Mouse (Mus musculus) urinary bladder, postnatal 36 days (tissue): ENCODE measurements around the gene Lap3.

Experiments
- DNase-seq, 2 experiments: peaks; one replicate each; pipeline ENCODE4 v3.0.0; 2022; ENCODE audit warnings: low spot score in 2 of 2, mixed read lengths in 1 of 2

Gene Lap3

DNA sequence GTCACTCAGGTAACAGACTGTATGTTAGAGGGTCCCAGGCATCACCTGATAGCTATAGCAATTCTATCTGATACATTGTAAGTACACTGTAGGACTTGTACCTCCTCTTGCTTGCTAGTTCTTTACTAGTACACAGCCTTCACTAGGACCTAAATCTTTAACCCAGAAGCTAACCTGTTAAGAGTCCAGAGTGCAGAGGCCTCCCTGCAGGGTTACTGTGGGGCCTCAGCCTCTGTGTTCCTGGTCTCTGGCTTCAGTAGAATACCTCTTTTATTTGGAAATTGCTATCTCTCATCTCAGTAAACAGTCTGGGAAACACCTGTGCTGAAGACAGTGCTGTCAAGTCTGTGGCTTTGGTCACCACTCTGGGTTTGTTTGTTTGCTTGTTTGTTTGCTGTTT is 2.9 kb downstream of the Lap3 start:
- no peak for DNase-seq

DNA sequence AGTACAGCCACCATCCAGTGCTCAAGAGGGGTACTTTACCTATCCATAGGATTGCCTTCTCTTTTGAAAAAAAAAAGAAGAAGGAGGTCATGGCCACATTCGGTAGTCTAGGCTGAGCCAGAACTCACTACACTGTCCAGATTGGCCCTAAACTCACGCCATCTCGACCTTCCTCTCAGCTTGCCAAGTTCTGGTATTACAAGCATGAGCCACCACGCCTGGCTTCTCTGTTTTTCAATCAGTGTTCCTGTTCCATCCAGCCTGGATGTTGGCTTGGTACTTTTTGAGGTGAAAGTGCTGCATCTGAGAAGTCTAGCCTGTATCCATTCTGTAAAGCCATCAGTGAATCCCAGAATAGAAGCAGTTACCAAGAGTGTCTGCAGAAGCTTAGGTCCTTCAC is 3.3 kb downstream of the Lap3 start:
- DNase-seq, result no peak

DNA sequence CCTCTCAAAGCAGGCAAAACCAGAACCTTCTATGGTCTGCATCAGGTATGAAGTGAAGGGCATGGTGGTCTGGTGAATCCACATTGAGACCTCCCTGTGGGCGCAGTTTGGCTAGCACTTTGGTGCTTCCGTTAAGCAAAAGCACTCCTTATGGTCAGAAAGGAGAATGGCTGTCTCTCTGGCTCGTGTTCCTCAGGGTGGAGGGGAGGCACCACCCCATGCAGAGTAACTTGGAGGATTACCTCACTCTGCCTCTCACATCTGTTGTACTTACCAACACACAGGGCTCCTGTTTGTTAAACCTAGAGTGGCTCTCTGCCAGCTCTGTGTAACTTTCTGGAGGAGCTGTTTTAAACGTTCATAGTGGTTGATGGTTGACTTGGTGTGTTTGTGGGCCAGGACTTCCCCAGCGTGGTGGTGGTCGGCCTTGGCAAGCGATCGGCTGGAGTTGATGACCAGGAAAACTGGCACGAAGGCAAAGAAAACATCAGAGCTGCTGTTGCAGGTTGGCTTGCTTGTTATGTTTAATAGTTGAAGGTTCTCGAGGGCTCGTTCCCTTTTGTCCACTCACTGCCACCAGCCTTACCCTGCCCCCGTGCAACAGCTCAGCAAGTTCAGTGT is 3.9 kb downstream of the Lap3 start:
- DNase-seq, result no peak

DNA sequence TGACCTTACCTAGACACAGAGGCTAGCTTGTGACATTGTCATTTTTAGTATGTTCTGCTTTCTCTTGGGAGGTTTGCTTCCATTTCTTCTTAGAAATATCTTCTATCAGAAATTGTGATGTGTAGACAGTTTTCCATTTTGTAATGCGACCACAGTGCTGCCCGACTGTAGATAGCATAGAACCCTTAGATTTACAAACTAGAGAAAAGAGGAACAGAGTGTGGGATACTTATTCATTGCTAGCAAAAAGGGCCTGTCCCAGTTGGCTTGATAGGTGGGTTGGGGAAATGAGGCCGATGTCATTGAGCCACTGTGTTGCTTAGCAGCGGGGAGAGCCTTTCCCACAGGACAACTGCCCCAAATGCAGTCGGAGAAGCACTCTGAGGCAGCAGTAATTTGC is 4.4 kb downstream of the Lap3 start:
- no peak for DNase-seq

DNA sequence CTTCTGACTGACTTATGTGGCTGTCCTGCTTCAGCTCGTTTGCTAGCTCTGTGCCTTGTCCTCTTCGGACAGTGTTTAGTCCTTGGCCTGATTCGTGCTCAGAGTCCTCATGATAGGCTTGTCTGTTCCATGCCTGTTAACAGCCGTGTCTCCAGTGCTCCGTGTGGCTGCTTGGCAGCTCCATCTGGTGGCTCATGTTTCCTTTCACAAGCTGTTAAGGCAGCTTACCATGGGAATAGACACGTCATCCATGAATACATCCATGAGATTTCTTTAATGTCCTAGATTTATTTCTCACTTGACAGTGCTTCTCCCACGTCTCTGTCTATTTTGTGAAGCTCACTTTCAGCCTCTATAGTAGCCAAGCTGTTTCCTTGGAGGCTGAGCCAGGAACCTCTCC is 16.9 kb downstream of the Lap3 start:
- DNase-seq, result no peak

DNA sequence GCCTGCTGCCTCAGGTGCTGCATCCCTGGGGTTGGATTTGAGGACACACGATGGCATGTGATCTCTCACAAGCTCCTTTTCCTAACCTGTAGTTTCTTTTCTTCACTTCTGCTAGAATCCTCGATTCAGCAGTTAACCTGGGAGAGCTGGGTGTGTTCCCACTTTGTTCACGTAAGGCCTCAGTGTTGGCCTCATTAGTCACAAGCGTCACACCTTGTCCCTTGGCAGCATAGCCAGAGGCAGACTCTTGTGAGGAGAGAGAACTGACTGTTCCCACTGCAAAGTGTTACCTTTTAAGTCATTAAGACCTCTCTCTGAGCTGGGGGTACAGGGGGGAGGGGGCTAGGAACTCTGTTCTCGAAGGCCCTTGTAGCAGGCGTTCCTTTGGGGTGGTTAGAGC is 19.7 kb downstream of the Lap3 start:
- DNase-seq, result no peak

DNA sequence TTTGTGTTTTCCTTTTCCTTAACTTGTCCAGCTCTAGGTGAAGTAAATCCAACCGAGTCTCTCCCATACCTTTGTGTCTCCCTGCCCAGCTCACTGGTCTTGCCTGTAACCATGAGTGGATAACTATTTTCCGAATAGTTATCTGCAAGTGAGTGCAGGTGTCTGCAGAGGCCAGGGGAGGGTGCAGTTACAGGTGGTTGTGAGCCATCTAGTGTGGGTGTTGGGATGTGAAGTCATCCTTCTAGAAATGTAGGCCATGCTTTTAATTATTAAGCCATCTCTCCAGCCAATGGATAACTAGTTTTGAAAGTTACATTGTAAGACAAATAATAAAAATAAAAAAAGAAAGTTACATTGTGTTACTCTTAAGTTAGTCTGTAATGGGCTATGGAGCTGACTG is 20.3 kb downstream of the Lap3 start:
- no peak for DNase-seq

DNA sequence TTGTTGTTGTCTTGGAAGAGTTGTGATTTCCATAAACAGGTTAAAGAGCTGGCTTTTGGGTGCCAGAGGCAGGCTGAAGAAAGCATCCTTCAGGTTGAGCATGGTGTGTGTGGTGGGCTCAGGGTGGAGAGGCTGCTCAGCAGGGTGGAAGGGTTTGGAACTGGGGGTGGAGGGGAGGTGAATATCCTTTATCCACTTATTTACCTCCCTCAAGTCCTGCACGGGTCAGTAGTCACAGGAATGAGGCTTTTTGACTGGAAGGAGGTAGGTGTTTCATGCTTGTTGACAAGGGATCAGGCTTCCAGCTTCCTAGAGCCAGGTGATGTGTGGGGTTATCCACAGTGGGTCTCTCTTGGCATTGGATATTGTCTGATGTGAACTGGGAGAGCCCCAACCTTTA is 21.4 kb downstream of the Lap3 start:
- no peak for DNase-seq

DNA sequence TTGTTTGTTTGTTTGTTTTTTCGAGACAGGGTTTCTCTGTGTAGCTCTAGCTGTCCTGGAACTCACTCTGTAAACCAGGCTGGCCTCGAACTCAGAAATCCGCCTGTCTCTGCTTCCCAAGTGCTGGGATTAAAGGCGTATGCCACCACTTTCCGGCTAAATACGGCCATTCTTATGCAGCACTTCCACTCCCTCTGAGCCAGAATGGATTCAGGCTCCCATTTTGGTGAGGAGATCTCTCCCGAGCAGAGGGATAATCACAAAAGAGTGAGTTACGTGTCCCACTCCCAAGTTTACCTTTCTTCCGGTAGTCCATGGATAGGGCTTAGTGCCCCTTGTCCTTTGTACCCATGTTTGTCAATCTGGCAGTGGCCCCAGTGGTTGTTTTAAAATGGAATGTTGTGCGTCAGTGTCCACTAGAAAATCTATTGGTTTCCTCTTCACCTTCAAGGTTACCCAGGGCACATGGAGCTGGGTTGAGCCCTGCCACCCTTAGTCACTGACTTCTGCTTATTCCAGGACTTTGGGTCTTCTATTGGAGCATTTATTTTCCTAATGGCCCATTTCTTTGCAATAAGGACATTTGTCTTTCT is 22.1 kb downstream of the Lap3 start:
- DNase-seq, result no peak

DNA sequence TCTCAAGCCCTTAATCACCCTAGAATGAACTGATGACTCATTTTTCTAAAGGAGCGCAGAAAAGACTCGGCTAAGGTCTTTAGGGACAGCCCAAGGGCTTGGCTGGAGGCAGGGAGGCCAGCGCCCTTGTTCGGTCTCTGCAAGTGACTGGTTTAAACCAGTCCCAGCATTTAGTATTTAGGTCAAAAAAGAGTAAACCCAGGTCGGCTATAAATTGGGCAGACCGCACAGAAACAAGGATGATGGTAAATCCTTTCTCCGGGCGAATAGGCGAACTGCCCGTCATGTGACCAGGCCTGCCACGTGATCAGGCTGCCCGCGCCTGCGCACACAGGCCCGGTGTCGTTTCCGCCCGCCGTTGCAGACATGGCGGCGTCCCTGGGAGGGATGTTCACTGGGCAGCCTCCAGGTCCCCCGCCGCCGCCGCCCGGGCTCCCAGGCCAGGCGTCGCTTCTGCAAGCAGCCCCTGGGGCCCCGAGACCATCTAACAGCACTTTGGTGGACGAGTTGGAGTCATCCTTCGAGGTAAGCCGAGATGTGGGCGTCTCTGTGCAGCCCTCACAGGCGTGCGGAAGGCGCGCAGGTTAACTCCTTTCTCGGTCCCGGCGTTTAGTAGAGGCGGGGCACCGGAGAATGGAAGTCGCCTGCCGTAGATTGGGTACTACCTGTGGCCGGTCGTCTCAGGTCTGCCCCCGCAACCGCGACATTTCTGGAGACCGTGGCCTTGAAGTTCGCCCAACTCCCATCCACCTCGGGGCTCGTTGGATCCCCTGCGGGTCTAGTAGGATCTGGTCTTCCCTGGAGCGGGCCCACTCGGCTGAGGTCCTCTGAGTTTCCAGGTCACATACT is 27.0 kb downstream of the Lap3 start, which contains the start of gene Med28:
Med28 (plus strand) TSS at position 270 of the 849 bp plus-strand sequence.
- DNase-seq, result peak; percentile 94

DNA sequence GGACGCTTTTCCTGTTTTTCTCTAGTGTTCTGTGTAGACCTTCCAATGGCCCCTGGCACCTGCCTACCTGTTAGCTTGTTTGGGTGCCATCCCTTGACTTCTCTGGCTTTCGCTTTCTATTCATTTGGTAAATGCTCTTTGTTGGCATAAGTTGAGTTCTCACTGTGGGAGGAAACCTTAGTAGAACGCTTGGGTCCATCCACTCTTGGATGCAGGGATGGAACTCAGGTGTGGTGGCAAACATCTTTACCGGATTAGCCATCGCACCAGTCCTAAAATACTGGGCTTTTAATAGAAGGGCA is 27.6 kb downstream of the Lap3 start:
- no peak for DNase-seq

DNA sequence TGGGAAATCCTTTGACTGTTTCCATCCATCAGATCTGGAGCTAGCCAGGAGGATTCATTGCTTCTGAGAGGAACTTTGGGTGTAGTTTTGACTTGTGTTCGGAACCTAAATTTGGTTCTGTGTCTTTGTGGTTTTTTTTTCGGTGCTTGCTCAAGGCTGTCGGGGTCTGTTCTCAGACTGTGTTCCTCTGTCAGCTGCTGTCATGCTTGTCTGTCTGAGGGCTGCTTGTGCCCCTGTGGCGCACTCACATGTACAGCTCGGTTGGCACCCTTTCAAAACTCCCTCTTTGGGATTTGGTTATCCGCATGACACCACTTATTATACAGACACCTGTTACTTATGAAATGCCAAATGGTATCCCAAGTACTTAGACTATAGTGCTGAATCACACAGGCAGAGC is 28.4 kb downstream of the Lap3 start:
- DNase-seq, result no peak

DNA sequence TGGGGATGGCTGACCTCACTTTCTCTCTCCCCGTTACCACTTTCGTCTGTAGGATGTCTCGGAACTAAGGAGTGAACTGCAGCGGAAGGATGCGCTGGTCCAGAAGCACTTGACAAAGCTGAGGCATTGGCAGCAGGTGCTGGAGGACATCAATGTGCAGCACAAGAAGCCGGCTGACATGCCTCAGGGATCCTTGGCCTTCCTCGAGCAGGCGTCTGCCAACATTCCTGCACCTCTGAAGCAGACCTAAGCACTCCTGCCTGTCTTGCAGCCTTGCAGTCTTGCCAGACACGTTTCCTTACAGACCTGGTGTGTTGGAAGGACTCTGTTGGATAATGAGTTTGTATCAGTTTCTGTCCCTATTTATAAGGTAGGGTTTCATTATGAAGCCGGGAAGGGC is 31.9 kb downstream of the Lap3 start:
- DNase-seq, result no peak

DNA sequence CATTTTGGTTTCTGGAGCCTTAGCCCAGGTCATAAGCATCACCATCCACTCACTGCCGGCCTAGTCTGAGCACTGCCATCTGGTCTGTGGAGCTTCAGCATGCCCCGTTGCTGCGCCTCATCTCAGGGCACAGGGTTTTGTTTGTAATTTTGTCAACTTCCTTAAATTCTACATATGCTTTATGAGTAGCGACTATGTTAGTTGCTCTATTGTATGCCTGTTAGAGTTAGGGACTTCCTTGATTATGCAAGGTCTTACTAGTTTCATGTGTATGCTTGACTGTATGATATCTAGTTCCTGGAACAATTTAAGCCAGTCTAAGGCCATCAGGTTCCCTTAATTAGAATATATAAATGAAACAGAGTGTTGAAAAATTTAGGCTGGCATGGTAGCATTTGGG is 33.2 kb downstream of the Lap3 start:
- DNase-seq, result no peak

DNA sequence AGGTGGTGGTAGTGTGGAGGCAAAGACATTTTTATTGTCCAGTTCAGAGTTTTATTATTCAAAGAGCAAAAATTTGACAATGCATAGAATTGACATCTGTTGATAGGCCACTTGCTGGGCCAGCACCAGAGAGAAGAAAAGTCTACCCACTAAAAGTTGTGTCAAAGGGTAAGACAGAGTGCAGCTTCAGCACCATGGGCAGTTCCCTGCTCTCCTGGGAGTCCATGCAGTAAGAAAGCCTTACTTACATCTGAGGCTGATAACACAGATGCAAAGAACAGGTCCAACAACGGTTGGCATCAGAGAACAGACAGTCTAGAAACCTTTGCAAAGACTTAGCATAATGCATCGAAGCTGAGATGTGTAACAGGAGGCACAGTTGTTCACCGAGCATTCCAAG is 36.5 kb downstream of the Lap3 start:
- DNase-seq, result no peak

DNA sequence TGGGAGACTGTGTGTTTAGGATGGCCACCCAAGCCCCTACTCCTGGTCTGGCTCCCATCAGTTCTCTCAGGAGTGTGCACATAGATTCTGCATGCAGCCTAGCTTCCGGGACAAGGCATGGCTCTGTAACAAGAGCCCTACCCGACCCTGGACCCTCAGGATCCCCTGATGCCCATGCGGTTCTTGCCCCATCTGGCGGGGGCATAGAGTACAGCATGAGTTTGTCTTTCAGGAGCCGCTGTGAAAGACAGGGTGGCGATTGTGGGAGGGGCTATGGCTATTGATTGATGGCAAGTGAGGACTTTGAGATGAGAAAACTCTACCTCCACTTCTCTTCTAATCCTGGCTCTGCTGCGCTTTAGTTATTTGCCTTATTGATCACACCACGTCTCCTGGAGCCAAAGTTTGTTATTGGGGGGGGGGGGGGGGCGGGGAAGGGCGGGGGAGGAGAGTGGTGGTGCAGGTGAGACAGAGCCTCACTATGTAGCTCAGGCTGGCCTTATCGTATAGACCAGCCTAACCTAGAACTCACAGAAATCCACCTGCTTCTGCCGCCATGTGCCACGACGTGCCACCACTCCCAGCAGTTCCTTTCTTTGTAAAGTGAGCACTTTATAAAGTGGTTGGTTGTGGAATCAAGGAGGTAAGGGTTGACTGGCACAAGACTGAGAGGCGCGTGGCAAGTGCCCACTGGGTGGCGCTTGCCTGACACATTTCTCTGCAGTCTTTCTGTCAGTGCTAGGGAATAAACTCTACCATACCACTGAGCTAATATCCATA is 41.3 kb downstream of the Lap3 start:
- peak; percentile 17 to 25 for DNase-seq

DNA sequence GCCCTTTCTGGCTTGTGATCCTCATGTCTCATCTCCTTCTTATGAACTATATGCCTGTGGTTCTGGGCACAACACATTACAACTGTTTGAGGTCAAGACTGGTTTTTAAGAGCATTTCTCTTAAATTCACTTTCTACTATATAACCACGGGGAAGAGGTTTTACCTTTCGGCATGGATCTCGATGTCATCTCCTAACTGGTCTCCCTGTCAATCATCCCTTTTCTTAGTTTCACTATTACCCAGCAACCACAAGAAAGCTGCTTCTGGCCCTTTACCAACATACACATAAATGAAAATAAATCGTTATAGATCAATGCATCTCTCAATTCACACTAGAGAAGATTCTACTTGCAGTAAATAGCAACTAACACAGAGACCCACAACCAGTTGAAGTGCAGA is 42.0 kb downstream of the Lap3 start:
- no peak for DNase-seq

DNA sequence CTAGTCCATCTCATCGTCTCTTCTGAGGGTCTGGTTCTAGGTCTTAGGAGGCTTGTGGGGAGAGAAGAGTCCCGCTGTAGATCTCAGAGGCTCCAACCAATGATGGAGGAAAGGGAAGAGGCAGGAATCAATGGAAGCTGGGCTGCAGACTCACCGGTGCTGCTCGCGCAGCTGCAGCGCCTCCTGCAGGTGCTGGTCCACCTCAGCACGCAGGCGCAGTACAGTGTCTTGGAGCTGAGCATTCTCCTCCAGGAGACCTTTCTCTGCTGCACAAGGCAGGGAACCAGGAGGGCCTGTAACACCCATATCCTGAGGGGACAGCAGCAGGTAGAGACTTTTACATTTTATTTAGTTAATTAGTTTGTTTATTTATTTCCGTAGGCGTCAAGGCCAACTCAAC is 46.3 kb downstream of the Lap3 start:
- no peak for DNase-seq

DNA sequence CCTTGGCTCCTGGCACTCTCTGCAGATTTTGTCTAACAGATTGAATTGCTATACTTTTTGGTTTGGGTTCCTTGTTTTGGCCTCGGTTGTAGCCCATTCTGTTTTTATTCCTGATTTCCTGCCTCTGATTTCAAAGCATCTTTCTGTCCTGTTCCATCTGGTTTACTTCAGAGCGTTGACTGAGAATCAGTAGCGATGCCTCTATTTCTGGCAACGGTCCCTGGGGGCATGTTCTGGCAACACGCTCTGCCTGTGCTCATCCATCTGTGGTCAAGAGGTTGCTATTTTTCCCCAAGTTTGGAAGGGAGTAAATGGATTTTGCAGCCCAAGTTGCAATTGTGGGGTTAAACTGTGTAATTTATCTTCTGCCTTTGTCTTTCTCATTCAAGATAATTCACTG is 50.2 kb downstream of the Lap3 start:
- no peak for DNase-seq

DNA sequence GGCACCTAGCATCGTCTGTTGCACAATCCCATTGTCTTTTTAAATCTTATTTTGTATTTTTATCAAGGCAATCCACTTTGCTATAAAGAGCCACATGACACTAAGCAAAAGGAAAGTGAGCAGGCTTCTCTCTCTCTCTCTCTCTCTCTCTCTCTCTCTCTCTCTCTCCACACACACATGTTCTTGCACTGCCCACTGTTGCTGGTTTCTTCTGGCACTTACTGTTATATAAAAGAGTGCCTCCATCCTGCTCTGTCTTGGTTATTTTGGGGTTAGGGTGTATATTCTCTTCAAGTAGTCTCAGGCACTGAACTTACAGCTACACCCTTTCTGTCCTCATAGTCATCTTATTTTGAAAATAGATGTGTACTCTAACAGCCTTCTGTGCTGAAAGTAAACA is 56.4 kb downstream of the Lap3 start:
- no peak for DNase-seq
